Mouse (Mus musculus): Measurements from ENCODE around the gene Map3k7.

Gene Map3k7

GRCm38 (mm10) chr4:32063291-32063690, 99.4 kb downstream of the Map3k7 start:
- no peak for DNase-seq

Data from cerebellum, adult 11 months (tissue).